Mouse (Mus musculus): ENCODE measurements around the gene Cercam. TPM values are rescaled to one million over a fixed set of nuclear protein-coding genes. Genes with fewer than 3 reads are reported as not detected.
"Not testable (repeated sequence)": the region's sequence is repeated elsewhere in the genome, so short reads cannot be mapped to it uniquely, and the experiment has no call there.

The Cercam gene
- polyA plus RNA-seq, 1 experiment from 2014 or later = 21.2 TPM

- not testable (repeated sequence) for H3K9me3 ChIP-seq (replicated peaks; ENCODE audit: control insufficient read depth, low read length, poor library complexity, severe bottlenecking)
These were observed 39.2 kb downstream of the Cercam start for GRCm38 (mm10) chr2:29908171-29908570.

GRCm38 (mm10) chr2:29910042-29910441, 41.1 kb downstream of the Cercam start:
- no peaks in the 10 kb centered on the region for H3K9me3 ChIP-seq (replicated peaks; ENCODE audit: control insufficient read depth, low read length, poor library complexity, severe bottlenecking)
- ATAC-seq = no peak
- WGBS = 85% methylated on average over 2 of the region's 2 CpGs
- H3K9ac ChIP-seq (ENCODE audit: low read depth, low read length) = no peak overlapping the region
- H3K4me2 ChIP-seq (ENCODE audit: low read length) = no peak overlapping the region
- no peak overlapping the region for H3K4me3 ChIP-seq (ENCODE audit: low read depth, low read length)
- H3K4me1 ChIP-seq (ENCODE audit: control insufficient read depth, insufficient read depth, low read length) = no peaks in the 10 kb centered on the region
- no peak overlapping the region for H3K27ac ChIP-seq (ENCODE audit: low read length)
- H3K27me3 ChIP-seq (ENCODE audit: control insufficient read depth, insufficient read depth, low read depth, low read length) = no peaks in the 10 kb centered on the region
- H3K36me3 ChIP-seq (ENCODE audit: control insufficient read depth, insufficient read depth, low read length) = peaks cover 38% of the 10 kb centered on the region

More at GRCm38 (mm10) chr2:29908171-29908570, 39.2 kb downstream of the Cercam start:
- not testable (repeated sequence) for ATAC-seq; H3K9ac ChIP-seq (ENCODE audit: low read depth, low read length); H3K4me3 ChIP-seq (ENCODE audit: low read depth, low read length); H3K27ac ChIP-seq (ENCODE audit: low read length); H3K4me2 ChIP-seq (ENCODE audit: low read length); H3K27me3 ChIP-seq (ENCODE audit: control insufficient read depth, insufficient read depth, low read depth, low read length); H3K4me1 ChIP-seq (ENCODE audit: control insufficient read depth, insufficient read depth, low read length)
- 94% methylated on average over 2 of the region's 2 CpGs for WGBS
- peaks cover 34% of the 10 kb centered on the region for H3K36me3 ChIP-seq (ENCODE audit: control insufficient read depth, insufficient read depth, low read length)

GRCm38 (mm10) chr2:29917621-29918020, 48.7 kb downstream of the Cercam start:
- no peak overlapping the region for H3K9ac ChIP-seq (ENCODE audit: low read depth, low read length)
- H3K4me3 ChIP-seq (ENCODE audit: low read depth, low read length) = no peak overlapping the region
- H3K4me1 ChIP-seq (ENCODE audit: control insufficient read depth, insufficient read depth, low read length) = no peaks in the 10 kb centered on the region
- peaks cover 57% of the 10 kb centered on the region for H3K36me3 ChIP-seq (ENCODE audit: control insufficient read depth, insufficient read depth, low read length)
- no peaks in the 10 kb centered on the region for H3K27me3 ChIP-seq (ENCODE audit: control insufficient read depth, insufficient read depth, low read depth, low read length)
- H3K4me2 ChIP-seq (ENCODE audit: low read length) = no peak overlapping the region
- 93% methylated on average over 11 of the region's 11 CpGs for WGBS
- no peak overlapping the region for H3K27ac ChIP-seq (ENCODE audit: low read length)
- no peak for ATAC-seq
- no peaks in the 10 kb centered on the region for H3K9me3 ChIP-seq (replicated peaks; ENCODE audit: control insufficient read depth, low read length, poor library complexity, severe bottlenecking)

GRCm38 (mm10) chr2:29922011-29922410, 53.0 kb downstream of the Cercam start:
- H3K36me3 ChIP-seq (ENCODE audit: control insufficient read depth, insufficient read depth, low read length) = peaks cover 53% of the 10 kb centered on the region
- H3K27ac ChIP-seq (ENCODE audit: low read length) = no peak overlapping the region
- no peak for ATAC-seq
- no peak overlapping the region for H3K4me3 ChIP-seq (ENCODE audit: low read depth, low read length)
- no peak overlapping the region for H3K4me2 ChIP-seq (ENCODE audit: low read length)
- H3K9me3 ChIP-seq (replicated peaks; ENCODE audit: control insufficient read depth, low read length, poor library complexity, severe bottlenecking) = no peaks in the 10 kb centered on the region
- no peaks in the 10 kb centered on the region for H3K27me3 ChIP-seq (ENCODE audit: control insufficient read depth, insufficient read depth, low read depth, low read length)
- WGBS = 71% methylated on average over 11 of the region's 11 CpGs
- H3K4me1 ChIP-seq (ENCODE audit: control insufficient read depth, insufficient read depth, low read length) = no peaks in the 10 kb centered on the region
- H3K9ac ChIP-seq (ENCODE audit: low read depth, low read length) = no peak overlapping the region

GRCm38 (mm10) chr2:29926542-29926941, 57.6 kb downstream of the Cercam start:
- Histone ChIP-seq H3K4me3 (ENCODE audit: low read depth, low read length) (no peak overlapping the region), H3K9me3 (replicated peaks; ENCODE audit: control insufficient read depth, low read length, poor library complexity, severe bottlenecking) (no peaks in the 10 kb centered on the region), H3K27me3 (ENCODE audit: control insufficient read depth, insufficient read depth, low read depth, low read length) (no peaks in the 10 kb centered on the region), H3K4me2 (ENCODE audit: low read length) (no peak overlapping the region), H3K4me1 (ENCODE audit: control insufficient read depth, insufficient read depth, low read length) (no peaks in the 10 kb centered on the region), H3K9ac (ENCODE audit: low read depth, low read length) (no peak overlapping the region), H3K27ac (ENCODE audit: low read length) (no peak overlapping the region), H3K36me3 (ENCODE audit: control insufficient read depth, insufficient read depth, low read length) (peaks cover 53% of the 10 kb centered on the region)
- ATAC-seq = no peak
- 90% methylated on average over 5 of the region's 5 CpGs for WGBS

GRCm38 (mm10) chr2:29930506-29930905, 61.5 kb downstream of the Cercam start:
- WGBS = 89% methylated on average over 10 of the region's 10 CpGs

GRCm38 (mm10) chr2:29931194-29931593, 62.2 kb downstream of the Cercam start:
- Histone ChIP-seq H3K9me3 (replicated peaks; ENCODE audit: control insufficient read depth, low read length, poor library complexity, severe bottlenecking) (no peaks in the 10 kb centered on the region), H3K36me3 (ENCODE audit: control insufficient read depth, insufficient read depth, low read length) (peaks cover 25% of the 10 kb centered on the region), H3K9ac (ENCODE audit: low read depth, low read length) (no peak overlapping the region), H3K27ac (ENCODE audit: low read length) (no peak overlapping the region), H3K4me2 (ENCODE audit: low read length) (no peak overlapping the region), H3K4me3 (ENCODE audit: low read depth, low read length) (no peak overlapping the region), H3K27me3 (ENCODE audit: control insufficient read depth, insufficient read depth, low read depth, low read length) (no peaks in the 10 kb centered on the region), H3K4me1 (ENCODE audit: control insufficient read depth, insufficient read depth, low read length) (peaks cover 6% of the 10 kb centered on the region)
- ATAC-seq = no peak
- WGBS = 85% methylated on average over 6 of the region's 6 CpGs

More at GRCm38 (mm10) chr2:29930506-29930905, 61.5 kb downstream of the Cercam start:
- Histone ChIP-seq H3K4me3 (ENCODE audit: low read depth, low read length) (no peak overlapping the region), H3K36me3 (ENCODE audit: control insufficient read depth, insufficient read depth, low read length) (peaks cover 32% of the 10 kb centered on the region), H3K27ac (ENCODE audit: low read length) (no peak overlapping the region), H3K27me3 (ENCODE audit: control insufficient read depth, insufficient read depth, low read depth, low read length) (no peaks in the 10 kb centered on the region), H3K4me2 (ENCODE audit: low read length) (no peak overlapping the region), H3K9me3 (replicated peaks; ENCODE audit: control insufficient read depth, low read length, poor library complexity, severe bottlenecking) (no peaks in the 10 kb centered on the region), H3K4me1 (ENCODE audit: control insufficient read depth, insufficient read depth, low read length) (no peaks in the 10 kb centered on the region), H3K9ac (ENCODE audit: low read depth, low read length) (no peak overlapping the region)
- no peak for ATAC-seq

Small RNA genes within 50 kb of the gene (microRNA-seq; reads per million reads assigned to microRNA genes)
- gene Mir219a-2 (not detected), gene Mir219b (not detected)

Other genes with a start within 250 kb of the Cercam start
- 18.1 and 18.7 TPM in 2 replicates for gene Rapgef1, start 249.4 kb upstream of the Cercam start, polyA plus RNA-seq (2015; fragmentation: Nextera tagmentation; extraction: Ambion mirVana)
- 0.23 and 0.32 TPM in 2 replicates for gene Gm13420, start 117.5 kb upstream of the Cercam start, polyA plus RNA-seq (2015; fragmentation: Nextera tagmentation; extraction: Ambion mirVana)
- gene Gm13547, start 109.9 kb upstream of the Cercam start, polyA plus RNA-seq (2015; fragmentation: Nextera tagmentation; extraction: Ambion mirVana) = not detected in 2 replicates
- 38.3 and 40.5 TPM in 2 replicates for gene Coq4, start 81.7 kb upstream of the Cercam start, polyA plus RNA-seq (2015; fragmentation: Nextera tagmentation; extraction: Ambion mirVana)
- 30.8 and 32.8 TPM in 2 replicates for gene Trub2, start 80.7 kb upstream of the Cercam start, polyA plus RNA-seq (2015; fragmentation: Nextera tagmentation; extraction: Ambion mirVana)
- 42.6 and 43.2 TPM in 2 replicates for gene Slc27a4, start 66.5 kb upstream of the Cercam start, polyA plus RNA-seq (2015; fragmentation: Nextera tagmentation; extraction: Ambion mirVana)
- gene Urm1, start 49.1 kb upstream of the Cercam start, polyA plus RNA-seq (2015; fragmentation: Nextera tagmentation; extraction: Ambion mirVana) = 21.8 and 29.9 TPM in 2 replicates
- gene Odf2, start 20.1 kb downstream of the Cercam start, polyA plus RNA-seq (2015; fragmentation: Nextera tagmentation; extraction: Ambion mirVana) = 66.2 and 69.9 TPM in 2 replicates
- gene Gle1, start 66.3 kb downstream of the Cercam start, polyA plus RNA-seq (2015; fragmentation: Nextera tagmentation; extraction: Ambion mirVana) = 65.3 and 72.9 TPM in 2 replicates
- gene Sptan1, start 96.4 kb downstream of the Cercam start, polyA plus RNA-seq (2015; fragmentation: Nextera tagmentation; extraction: Ambion mirVana) = 240 and 243 TPM in 2 replicates
- gene Wdr34, start 179.7 kb downstream of the Cercam start, polyA plus RNA-seq (2015; fragmentation: Nextera tagmentation; extraction: Ambion mirVana) = 82.5 and 85.9 TPM in 2 replicates
- 314 and 357 TPM in 2 replicates for gene Set, start 188.2 kb downstream of the Cercam start, polyA plus RNA-seq (2015; fragmentation: Nextera tagmentation; extraction: Ambion mirVana)
- gene Pkn3, start 208.5 kb downstream of the Cercam start, polyA plus RNA-seq (2015; fragmentation: Nextera tagmentation; extraction: Ambion mirVana) = 1.5 and 2.1 TPM in 2 replicates
- gene Zdhhc12, start 224.5 kb downstream of the Cercam start, polyA plus RNA-seq (2015; fragmentation: Nextera tagmentation; extraction: Ambion mirVana) = 21.1 and 26.9 TPM in 2 replicates

All from midbrain, embryonic 16.5 days (tissue).